Comparison of ENCODE assay signal across 14 mouse cellular contexts in the genomic region with DNA sequence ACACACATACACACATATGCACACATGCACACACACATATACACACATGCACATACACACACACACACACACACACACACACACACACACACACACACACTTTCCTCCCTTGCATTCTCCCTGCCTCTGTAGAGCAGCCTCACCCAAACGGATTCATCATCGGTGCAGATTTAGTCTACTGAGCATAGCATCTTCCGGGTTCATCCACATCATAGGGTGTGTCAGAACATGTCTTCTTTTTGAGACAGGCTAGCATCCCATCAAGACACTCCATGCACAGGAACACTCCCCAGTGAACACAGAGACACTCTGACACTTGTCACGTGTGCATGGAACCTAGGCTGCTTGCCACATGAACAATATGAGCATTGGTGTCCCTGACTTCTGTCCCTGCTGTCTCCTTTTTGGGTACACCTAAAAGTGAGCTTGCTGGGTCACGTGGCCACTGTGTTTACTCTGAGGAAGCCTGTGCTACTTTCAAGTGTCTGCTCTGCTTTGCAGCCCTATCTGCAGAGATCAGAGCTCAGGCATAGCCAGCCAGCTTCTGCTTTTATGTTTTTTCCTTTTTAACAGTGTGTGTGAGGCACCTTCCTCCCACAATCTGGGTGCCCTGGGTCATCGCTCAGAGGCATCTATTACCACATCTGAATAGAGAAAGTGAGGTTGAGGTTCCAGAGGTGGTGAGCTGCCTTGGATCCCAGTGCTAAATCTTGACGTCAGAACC. TPM values are rescaled to one million over a fixed set of nuclear protein-coding genes. Genes with fewer than 3 reads are reported as not detected.
DNase-seq lines count a peak whose midpoint lies in the region; ATAC-seq lines count a peak whose summit lies in the region.
"Had no signal": no experiment of that assay in that cellular context is flagged by ENCODE, and none has a peak within 500 bp of the region (broad histone marks: within the 10 kb centered on the region; RNA-seq: fewer than 3 reads in every experiment).

No protein-coding gene starts in this region.

- 0 out of 2 replicates have a peak overlapping the region, but pooled peaks have one; percentile 21 for H3K9ac ChIP-seq in forebrain, embryonic 13.5 days
- no peak overlapping the region for H3K9ac ChIP-seq in forebrain, embryonic 11.5 days (ENCODE audit: low read length)
- no peak overlapping the region for H3K9ac ChIP-seq in midbrain, embryonic 15.5 days
- H3K9ac ChIP-seq: heart, embryonic 13.5 days; midbrain, embryonic 12.5 days had no signal

- H3K4me1 ChIP-seq in forebrain, embryonic 13.5 days, result no peaks in the 10 kb centered on the region
- no peaks in the 10 kb centered on the region for H3K4me1 ChIP-seq in forebrain, embryonic 11.5 days (replicated peaks; ENCODE audit: control insufficient read depth, insufficient read depth, low read length)
- no peaks in the 10 kb centered on the region for H3K4me1 ChIP-seq in midbrain, embryonic 15.5 days
- H3K4me1 ChIP-seq: midbrain, embryonic 12.5 days had no signal

- ATAC-seq in forebrain, embryonic 13.5 days, result no peak
- ATAC-seq in forebrain, embryonic 11.5 days (replicated peaks; ENCODE audit: low FRiP score), result no peak
- ATAC-seq in hematopoietic stem cell, adult 5-6 weeks (replicated peaks in 1 of 2; ENCODE audit: insufficient read depth in 1 of 2, low FRiP score in 2 of 2, low TSS enrichment in 1 of 2, low read depth in 1 of 2, poor library complexity in 2 of 2, severe bottlenecking in 2 of 2), result peak; percentile 71 to 72
- ATAC-seq in midbrain, embryonic 15.5 days (replicated peaks), result no peak

- no peak overlapping the region for H3K4me3 ChIP-seq in forebrain, embryonic 13.5 days
- no peak overlapping the region for H3K4me3 ChIP-seq in forebrain, embryonic 11.5 days (ENCODE audit: low read depth, low read length)
- H3K4me3 ChIP-seq in midbrain, embryonic 15.5 days, result no peak overlapping the region
- H3K4me3 ChIP-seq: erythroblast, embryonic 14.5 days; heart, embryonic 13.5 days; limb, embryonic 10.5 days; midbrain, embryonic 12.5 days had no signal

- H3K36me3 ChIP-seq in forebrain, embryonic 13.5 days (ENCODE audit: poor library complexity, severe bottlenecking), result no peaks in the 10 kb centered on the region
- H3K36me3 ChIP-seq in forebrain, embryonic 11.5 days (ENCODE audit: control insufficient read depth, insufficient read depth, low read length), result no peaks in the 10 kb centered on the region
- H3K36me3 ChIP-seq in splenic B cell, adult 2 months (ENCODE audit: control insufficient read depth, insufficient read depth, low read length, poor library complexity, severe bottlenecking), result peaks cover 3% of the 10 kb centered on the region
- H3K36me3 ChIP-seq in midbrain, embryonic 15.5 days (replicated peaks), result no peaks in the 10 kb centered on the region
- H3K36me3 ChIP-seq: heart, embryonic 13.5 days; limb, embryonic 10.5 days; midbrain, embryonic 12.5 days had no signal

- H3K4me2 ChIP-seq in forebrain, embryonic 13.5 days, result no peak overlapping the region
- no peak overlapping the region for H3K4me2 ChIP-seq in forebrain, embryonic 11.5 days (ENCODE audit: low read depth, low read length, severe bottlenecking)
- no peak overlapping the region for H3K4me2 ChIP-seq in midbrain, embryonic 15.5 days
- H3K4me2 ChIP-seq: heart, embryonic 13.5 days; midbrain, embryonic 12.5 days had no signal

- H3K27me3 ChIP-seq in forebrain, embryonic 13.5 days, result no peaks in the 10 kb centered on the region
- no peaks in the 10 kb centered on the region for H3K27me3 ChIP-seq in forebrain, embryonic 11.5 days (ENCODE audit: control insufficient read depth, insufficient read depth, low read length)
- no peaks in the 10 kb centered on the region for H3K27me3 ChIP-seq in splenic B cell, adult 2 months (ENCODE audit: control insufficient read depth, insufficient read depth, low read length, poor library complexity, severe bottlenecking)
- no peaks in the 10 kb centered on the region for H3K27me3 ChIP-seq in midbrain, embryonic 15.5 days (replicated peaks)
- H3K27me3 ChIP-seq: midbrain, embryonic 12.5 days had no signal

- WGBS in forebrain, embryonic 13.5 days, result 72% methylated on average over 7 of the region's 7 CpGs
- 83% methylated on average over 7 of the region's 7 CpGs for WGBS in forebrain, embryonic 11.5 days
- WGBS in midbrain, embryonic 15.5 days, result 77% methylated on average over 7 of the region's 7 CpGs

- intact Hi-C loops in left cerebral cortex, postnatal 14 days (cut with DNase I), result no loop called here

- no peaks in the 10 kb centered on the region for H3K9me3 ChIP-seq in forebrain, embryonic 13.5 days (replicated peaks)
- H3K9me3 ChIP-seq in forebrain, embryonic 11.5 days (ENCODE audit: control insufficient read depth, low read length), result no peaks in the 10 kb centered on the region
- H3K9me3 ChIP-seq in midbrain, embryonic 15.5 days, result no peaks in the 10 kb centered on the region
- H3K9me3 ChIP-seq: heart, embryonic 13.5 days; limb, embryonic 10.5 days; midbrain, embryonic 12.5 days had no signal

- no peak overlapping the region for H3K27ac ChIP-seq in forebrain, embryonic 13.5 days
- no peak overlapping the region for H3K27ac ChIP-seq in forebrain, embryonic 11.5 days (ENCODE audit: low read depth, low read length)
- no peak overlapping the region for H3K27ac ChIP-seq in midbrain, embryonic 15.5 days
- H3K27ac ChIP-seq: heart, embryonic 13.5 days; limb, embryonic 10.5 days; midbrain, embryonic 12.5 days had no signal

- no peak for DNase-seq in forebrain, embryonic 11.5 days (ENCODE audit: low spot score)
- peak; percentile 88 for DNase-seq in CD4-positive, CD25-positive, alpha-beta regulatory T cell, adult 2 months (ENCODE audit: low read depth, low spot score)
- DNase-seq in splenic B cell, adult 2 months (ENCODE audit: low read depth, low spot score), result peak; percentile 59
- DNase-seq in left cerebral cortex, postnatal 14 days (ENCODE audit: low spot score in 2 of 2), result no peak
- no peak for DNase-seq in adrenal gland, postnatal 10 days
- DNase-seq: cerebellum, postnatal 36 days; lung, adult 18-20 months had no signal

RNA-seq across cellular contexts. Expression of gene Gpr132, which starts 13.3 kb away (rescaled TPM):
- polyA plus RNA-seq in forebrain, embryonic 13.5 days (2015; fragmentation: Nextera tagmentation; extraction: Ambion mirVana), result not detected in 2 replicates
- not detected in 2 replicates for polyA plus RNA-seq in forebrain, embryonic 11.5 days (2014; fragmentation: Nextera tagmentation; extraction: Ambion mirVana)
- 14.8 and 15.9 TPM in 2 replicates for total RNA-seq in hematopoietic stem cell, adult 5-6 weeks (2017)
- not detected for total RNA-seq in left cerebral cortex, postnatal 14 days (2021)
- polyA plus RNA-seq in midbrain, embryonic 15.5 days (2015; fragmentation: Nextera tagmentation; extraction: Ambion mirVana), result 0.06 and 0.11 TPM in 2 replicates
- total RNA-seq in adrenal gland, postnatal 10 days (2021), result 1 to 10 TPM; 1.1 to 1.2 TPM
- polyA plus RNA-seq: limb, embryonic 10.5 days; midbrain, embryonic 12.5 days had no signal

RNA-seq across cellular contexts. Expression of gene Cdca4, which starts 25.5 kb away (rescaled TPM):
- 123 and 134 TPM in 2 replicates for polyA plus RNA-seq in forebrain, embryonic 13.5 days (2015; fragmentation: Nextera tagmentation; extraction: Ambion mirVana)
- polyA plus RNA-seq in forebrain, embryonic 11.5 days (2014; fragmentation: Nextera tagmentation; extraction: Ambion mirVana), result 170 and 180 TPM in 2 replicates
- total RNA-seq in hematopoietic stem cell, adult 5-6 weeks (2017), result 51.3 and 54.0 TPM in 2 replicates
- total RNA-seq in left cerebral cortex, postnatal 14 days (2021), result 1 to 10 TPM; 9.7 to 9.8 TPM
- polyA plus RNA-seq in midbrain, embryonic 15.5 days (2015; fragmentation: Nextera tagmentation; extraction: Ambion mirVana), result 44.1 and 50.1 TPM in 2 replicates
- 10 to 100 TPM; 20.2 to 23.1 TPM for total RNA-seq in adrenal gland, postnatal 10 days (2021)

RNA-seq across cellular contexts. Expression of gene Clba1, which starts 46.0 kb away (rescaled TPM):
- 12.6 and 15.2 TPM in 2 replicates for polyA plus RNA-seq in forebrain, embryonic 13.5 days (2015; fragmentation: Nextera tagmentation; extraction: Ambion mirVana)
- 12.5 and 15.3 TPM in 2 replicates for polyA plus RNA-seq in forebrain, embryonic 11.5 days (2014; fragmentation: Nextera tagmentation; extraction: Ambion mirVana)
- total RNA-seq in hematopoietic stem cell, adult 5-6 weeks (2017), result 0.75 and 2.0 TPM in 2 replicates
- total RNA-seq in left cerebral cortex, postnatal 14 days (2021), result 10 to 100 TPM; 16.7 to 17.0 TPM
- polyA plus RNA-seq in midbrain, embryonic 15.5 days (2015; fragmentation: Nextera tagmentation; extraction: Ambion mirVana), result 24.4 and 25.1 TPM in 2 replicates
- total RNA-seq in adrenal gland, postnatal 10 days (2021), result 1 to 10 TPM; 4.4 to 5.1 TPM
- polyA plus RNA-seq: erythroblast, embryonic 14.5 days had no signal

RNA-seq across cellular contexts. Expression of gene Ahnak2, which starts 52.3 kb away (rescaled TPM):
- polyA plus RNA-seq in forebrain, embryonic 13.5 days (2015; fragmentation: Nextera tagmentation; extraction: Ambion mirVana), result 0.25 and 0.35 TPM in 2 replicates
- polyA plus RNA-seq in forebrain, embryonic 11.5 days (2014; fragmentation: Nextera tagmentation; extraction: Ambion mirVana), result 0.08 and 0.16 TPM in 2 replicates
- 0.45 TPM in 1 of 2 replicates, not detected in the other for total RNA-seq in hematopoietic stem cell, adult 5-6 weeks (2017)
- total RNA-seq in left cerebral cortex, postnatal 14 days (2021), result 1 to 10 TPM; 8.4 to 8.8 TPM
- 1.1 and 1.3 TPM in 2 replicates for polyA plus RNA-seq in midbrain, embryonic 15.5 days (2015; fragmentation: Nextera tagmentation; extraction: Ambion mirVana)
- total RNA-seq in adrenal gland, postnatal 10 days (2021), result 10 to 100 TPM in 1 of 2 experiments, 1 to 10 TPM in 1; 9.4 to 13.5 TPM

Comparison
In these comparisons a context has a peak if more than half of its experiments do, and no peak if none do; other contexts are left out.
1. ATAC-seq: peak in hematopoietic stem cell, adult 5-6 weeks (2 of 2); none in forebrain, embryonic 13.5 days (single experiment), forebrain, embryonic 11.5 days (single experiment) and midbrain, embryonic 15.5 days (single experiment).
2. DNase-seq: peak in CD4-positive, CD25-positive, alpha-beta regulatory T cell, adult 2 months (single experiment) and splenic B cell, adult 2 months (single experiment); none in forebrain, embryonic 11.5 days (single experiment), left cerebral cortex, postnatal 14 days (0 of 2) and adrenal gland, postnatal 10 days (single experiment).